Mouse (Mus musculus): Measurements from ENCODE around the gene Wdr20.

DNA sequence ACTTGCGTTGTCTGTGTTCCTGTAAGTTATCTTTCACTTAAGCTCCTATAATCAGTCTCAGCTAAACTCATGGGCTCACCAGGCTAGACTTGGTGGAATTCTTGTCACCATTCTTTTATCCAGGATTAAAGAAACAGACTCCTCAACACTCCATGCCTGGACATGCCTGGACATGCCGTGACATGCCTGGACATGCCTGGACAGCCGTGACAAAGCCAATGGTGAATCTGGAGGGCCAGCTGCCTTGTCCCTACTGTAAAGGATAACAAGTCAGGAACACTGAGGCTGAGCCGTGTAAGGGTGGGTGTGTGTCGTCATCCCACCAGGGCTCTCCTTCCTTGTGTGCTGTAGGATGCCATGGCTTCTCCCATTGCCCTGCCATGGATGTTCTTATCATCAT, 12.7 kb upstream of the Wdr20 start:
- TF ChIP-seq CTCF (IDR thresholded peaks at IDR 0.05; ENCODE audit: extremely low read depth, insufficient read depth, low read length) (no peak), POLR2A (IDR thresholded peaks at IDR 0.05; ENCODE audit: extremely low read depth, insufficient read depth, low read length) (no peak)

Measured in cortical plate, adult 2 months (tissue).